Mouse (Mus musculus): ENCODE results near the gene Fbxo46.
"Not testable (repeated sequence)": the region's sequence is repeated elsewhere in the genome, so short reads cannot be mapped to it uniquely, and the experiment has no call there.

Fbxo46 gene

DNA sequence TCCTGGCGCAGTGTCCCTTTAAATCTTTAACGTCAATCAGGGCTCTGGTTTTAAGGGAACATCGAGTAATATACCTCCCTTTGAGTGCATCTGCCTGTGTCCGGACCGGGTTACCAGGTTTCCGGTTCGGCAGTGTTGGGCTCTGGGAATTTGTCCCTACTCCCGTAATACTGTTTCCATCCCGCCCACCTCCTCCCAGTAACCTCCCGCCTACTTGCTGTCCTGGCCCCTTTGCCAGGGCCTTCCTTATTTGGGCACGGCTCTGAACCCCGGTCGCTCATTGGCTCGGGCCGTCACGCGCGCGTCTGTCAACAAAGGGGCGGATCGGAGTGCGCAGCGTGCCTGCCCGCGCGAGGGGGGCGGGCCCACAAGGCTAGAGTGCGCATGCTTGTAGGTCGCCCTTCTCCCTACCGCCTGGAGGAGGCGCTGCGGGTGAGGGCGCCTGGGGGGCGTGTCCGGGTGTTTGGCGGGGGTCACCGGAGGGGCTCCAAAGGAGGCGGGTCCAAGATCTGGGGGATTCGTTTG, 11.7 kb downstream of the Fbxo46 start:
- in situ Hi-C loops (cut with MseI, MboI): no loop called here

DNA sequence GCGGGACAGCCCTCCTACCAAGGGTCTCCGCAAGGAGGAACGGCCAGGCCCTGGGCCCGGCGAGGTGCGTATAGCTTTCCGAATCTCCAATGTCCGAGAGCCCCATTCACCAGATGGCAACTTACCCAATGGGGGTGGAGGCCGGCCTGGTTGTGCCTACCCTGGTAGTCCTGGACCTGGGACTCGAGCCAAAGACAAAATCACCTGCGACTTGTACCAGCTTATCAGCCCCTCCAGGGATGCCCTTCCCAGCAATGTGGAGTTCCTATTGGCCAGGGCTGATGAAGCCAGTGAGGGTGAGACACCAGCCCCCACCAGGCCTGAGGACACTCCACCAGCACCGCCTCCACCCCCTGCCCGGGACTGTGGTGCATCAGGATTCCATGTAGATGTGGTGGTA, 16.5 kb downstream of the Fbxo46 start:
- in situ Hi-C loops (cut with MseI, MboI): no loop called here

DNA sequence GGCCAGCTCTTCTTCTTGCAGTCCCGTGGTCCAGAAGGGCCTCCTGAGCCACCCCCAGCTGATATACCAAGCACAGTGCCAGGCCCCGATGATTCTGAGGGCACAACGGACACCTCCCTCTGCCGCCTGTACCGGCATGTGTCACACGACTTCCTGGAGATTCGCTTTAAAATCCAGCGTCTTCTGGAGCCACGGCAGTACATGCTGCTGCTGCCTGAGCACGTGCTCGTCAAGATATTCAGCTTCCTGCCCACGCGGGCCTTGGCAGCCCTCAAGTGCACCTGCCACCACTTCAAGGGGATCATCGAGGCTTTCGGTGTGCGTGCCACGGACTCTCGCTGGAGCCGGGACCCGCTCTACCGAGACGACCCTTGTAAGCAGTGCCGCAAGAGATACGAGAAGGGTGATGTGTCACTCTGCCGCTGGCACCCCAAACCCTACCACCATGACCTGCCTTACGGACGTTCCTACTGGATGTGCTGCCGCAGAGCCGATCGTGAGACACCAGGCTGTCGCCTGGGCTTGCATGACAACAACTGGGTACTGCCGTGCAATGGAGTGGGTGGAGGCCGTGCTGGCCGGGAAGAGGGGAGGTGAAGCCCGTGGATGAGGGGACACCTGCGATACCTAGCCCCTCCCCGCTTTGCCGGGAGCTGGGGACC, 17.1 kb downstream of the Fbxo46 start:
- in situ Hi-C loops (cut with MseI, MboI): no loop called here

DNA sequence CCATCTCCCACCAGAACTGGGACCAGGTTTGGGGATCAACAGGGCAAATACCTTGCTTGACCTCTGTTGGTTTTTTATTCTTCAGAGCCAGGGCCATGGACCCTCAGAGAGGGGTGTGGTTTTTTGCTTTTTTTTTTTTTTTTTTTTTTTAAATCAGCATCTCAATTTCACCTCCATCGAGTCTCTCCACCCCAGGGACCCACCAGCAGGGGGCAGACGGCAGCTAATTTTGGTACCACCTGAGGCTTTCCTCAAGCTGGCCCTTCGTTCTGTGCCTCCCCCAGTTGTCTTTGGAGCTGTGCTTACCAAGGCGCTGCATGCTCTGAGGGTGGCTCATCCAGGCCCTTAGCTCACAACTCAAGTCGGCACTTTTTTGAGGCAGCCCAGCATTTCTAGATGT, 17.7 kb downstream of the Fbxo46 start:
- in situ Hi-C loops (cut with MseI, MboI): no loop called here

DNA sequence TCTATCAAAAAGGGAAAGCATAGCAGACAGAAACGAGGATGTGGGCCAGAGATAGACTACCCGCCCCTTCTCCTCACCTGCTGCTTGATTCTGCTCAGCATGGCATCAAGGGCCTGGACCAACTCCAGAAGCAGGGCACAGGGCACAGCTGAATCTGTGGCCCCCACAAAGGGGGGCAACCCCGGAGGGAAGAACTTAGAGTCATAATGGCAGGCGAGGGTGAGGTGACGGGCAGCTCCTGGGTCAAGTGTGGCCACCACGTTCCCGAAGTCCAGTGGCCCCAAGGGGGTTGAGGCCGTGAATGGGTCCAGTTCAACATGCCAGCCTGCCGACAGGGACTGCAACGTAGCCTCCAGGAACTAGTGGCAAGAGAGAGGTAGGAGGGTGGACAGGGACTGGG, 27.1 kb downstream of the Fbxo46 start:
- in situ Hi-C loops (cut with MseI, MboI): no loop called here

DNA sequence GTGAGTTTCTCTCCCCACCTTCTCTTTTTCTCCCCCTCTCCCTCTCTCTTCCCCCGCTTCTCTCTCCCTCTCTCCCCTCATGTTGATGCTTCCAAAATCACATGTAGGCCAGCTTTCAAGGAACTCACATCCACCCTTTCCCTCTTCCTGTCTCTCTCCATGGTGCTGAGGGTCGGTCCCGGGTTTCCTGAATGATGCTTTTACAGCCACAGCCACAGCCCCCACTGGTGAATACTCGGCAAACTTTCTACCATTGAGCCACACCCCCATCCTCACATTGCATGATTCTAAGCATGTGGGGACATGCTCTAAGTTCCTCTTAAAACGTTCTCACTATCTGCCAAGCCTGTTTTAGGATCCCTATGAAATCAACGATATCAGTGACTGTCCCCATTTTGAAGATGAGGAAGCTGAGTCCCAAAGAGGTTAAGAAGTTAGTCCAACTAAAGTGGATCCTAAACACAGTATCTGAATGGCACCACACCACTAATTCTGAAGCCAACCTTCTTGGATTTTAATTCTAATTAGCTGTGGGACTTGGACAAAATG, 27.9 kb downstream of the Fbxo46 start:
- in situ Hi-C loops (cut with MseI, MboI): no loop called here

DNA sequence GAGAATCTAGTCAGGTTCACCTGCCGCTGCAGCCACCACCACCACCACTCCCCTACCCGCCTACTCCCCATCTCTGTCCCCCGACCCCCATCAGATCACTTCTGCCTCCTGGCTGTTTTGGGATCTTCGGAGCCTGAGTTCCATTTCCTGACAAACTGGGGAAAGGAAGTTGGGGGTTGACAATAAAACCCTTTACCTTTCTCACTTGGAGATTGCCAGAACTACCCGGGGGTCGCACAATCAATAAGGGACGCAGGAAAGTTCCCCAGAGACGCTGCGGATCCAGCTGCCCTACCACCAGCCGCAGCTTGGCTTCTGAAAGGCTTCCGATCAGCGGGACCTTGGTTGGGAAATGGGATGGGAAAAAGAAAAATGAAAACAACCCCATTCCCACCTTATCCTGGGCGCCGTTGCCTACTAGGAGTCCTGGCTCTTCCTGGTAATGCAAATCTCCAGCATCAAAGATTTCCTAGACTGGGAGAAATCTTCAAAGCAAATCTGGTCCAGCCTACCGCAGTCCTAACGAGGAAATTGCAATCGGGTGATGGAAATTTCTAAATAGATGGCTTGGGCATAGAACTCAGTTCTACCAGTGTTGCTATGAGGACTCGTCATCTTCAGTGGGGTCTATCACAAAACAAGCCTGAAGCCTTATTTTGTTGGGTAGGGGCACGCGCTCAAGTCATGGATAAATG, 28.7 kb downstream of the Fbxo46 start:
- in situ Hi-C loops (cut with MseI, MboI): no loop called here

DNA sequence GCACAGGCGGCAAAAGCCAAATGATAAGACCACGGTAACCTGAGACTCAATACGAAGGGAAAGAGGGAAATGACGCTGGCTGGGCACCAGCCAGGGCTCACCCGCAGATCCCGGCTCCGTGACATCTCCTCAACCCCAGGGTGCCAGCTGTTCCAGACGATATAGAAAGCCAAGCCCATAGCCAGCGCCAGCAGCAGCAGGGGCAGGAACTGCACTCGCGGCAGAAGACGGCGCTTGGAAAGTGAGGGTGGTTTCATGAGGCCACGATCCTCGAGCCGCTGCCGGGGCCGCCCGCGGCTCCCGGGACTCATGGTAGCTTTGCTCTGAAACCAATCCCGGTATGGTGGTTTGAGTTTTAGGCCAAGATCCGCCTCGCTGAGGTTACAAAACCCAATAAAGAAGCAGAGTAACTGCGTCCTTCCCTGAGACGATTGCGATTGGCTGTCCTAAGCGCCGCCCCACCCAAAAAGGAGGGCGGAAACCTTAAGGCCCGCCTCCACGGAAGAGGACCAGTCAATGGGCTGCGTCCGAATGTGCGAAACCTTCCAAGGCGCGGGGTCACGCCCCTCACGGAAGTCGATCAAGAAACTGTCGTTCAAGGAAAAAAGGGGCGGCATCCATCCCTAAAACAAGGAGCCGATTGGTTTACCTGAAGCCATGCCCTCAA, 29.3 kb downstream of the Fbxo46 start, which contains the start of gene Qpctl:
Qpctl (minus strand) TSS at position 417 of the 667 bp plus-strand sequence.
- in situ Hi-C loops (cut with MseI, MboI): no loop called here

DNA sequence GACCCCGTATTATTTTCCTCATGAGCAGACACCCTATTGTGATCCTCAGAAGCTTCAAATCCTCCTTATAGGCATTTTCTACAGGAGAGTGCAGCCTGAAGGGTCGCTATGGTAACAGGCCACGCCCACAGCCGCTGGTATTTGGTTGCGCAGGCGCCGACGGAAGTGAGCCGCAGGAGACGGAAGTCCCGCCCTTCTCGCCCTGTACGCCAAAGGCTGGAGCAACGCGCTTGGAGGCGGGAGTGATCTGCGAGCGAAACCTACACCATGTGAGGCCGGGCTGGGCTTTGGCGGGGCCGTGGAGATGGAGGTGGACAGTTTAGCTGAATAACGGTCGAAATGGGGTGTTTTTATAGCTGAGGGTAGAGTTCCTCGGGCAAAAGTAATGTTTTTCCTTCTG, 30.0 kb downstream of the Fbxo46 start, which contains the start of gene Snrpd2:
Snrpd2 (plus strand) TSS at position 97 of the 400 bp plus-strand sequence.
- in situ Hi-C loops (cut with MseI, MboI): no loop called here

DNA sequence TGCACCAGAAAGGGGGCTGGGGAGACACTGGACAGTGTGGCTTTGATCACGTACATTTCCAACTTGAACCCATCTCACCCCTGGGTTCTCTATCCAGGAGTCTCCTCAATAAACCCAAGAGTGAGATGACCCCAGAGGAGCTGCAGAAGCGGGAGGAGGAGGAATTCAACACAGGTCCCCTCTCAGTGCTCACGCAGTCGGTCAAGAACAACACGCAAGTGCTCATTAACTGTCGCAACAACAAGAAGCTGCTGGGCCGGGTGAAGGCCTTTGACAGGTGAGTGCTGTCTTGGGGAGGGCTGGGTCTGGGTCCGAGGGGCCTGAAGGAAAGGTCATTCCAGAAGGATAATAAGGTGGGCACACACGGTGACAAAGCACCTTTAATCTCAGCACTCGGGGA, 31.5 kb downstream of the Fbxo46 start:
- in situ Hi-C loops (cut with MseI, MboI): not testable (repeated sequence)

DNA sequence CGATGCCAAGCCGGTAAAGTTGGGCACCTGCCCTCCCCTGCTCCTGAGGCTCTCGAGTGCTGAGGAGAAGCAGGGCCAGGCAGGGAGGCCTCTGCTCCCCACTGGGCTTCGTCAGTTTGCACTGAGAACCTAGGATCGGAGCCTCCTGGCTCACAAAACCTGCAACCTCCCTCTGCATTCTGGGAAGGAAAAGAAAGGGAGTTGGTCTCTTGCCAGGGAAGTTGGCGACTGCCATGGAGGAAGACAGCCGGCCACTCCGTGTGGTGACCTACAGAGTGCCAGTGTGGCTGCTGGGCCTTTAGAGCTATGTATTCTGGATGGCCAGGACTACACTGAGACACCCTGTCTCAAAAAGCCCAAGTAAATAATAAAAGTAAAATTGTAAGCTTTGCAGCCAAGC, 35.1 kb downstream of the Fbxo46 start:
- in situ Hi-C loops (cut with MseI, MboI): no loop called here

DNA sequence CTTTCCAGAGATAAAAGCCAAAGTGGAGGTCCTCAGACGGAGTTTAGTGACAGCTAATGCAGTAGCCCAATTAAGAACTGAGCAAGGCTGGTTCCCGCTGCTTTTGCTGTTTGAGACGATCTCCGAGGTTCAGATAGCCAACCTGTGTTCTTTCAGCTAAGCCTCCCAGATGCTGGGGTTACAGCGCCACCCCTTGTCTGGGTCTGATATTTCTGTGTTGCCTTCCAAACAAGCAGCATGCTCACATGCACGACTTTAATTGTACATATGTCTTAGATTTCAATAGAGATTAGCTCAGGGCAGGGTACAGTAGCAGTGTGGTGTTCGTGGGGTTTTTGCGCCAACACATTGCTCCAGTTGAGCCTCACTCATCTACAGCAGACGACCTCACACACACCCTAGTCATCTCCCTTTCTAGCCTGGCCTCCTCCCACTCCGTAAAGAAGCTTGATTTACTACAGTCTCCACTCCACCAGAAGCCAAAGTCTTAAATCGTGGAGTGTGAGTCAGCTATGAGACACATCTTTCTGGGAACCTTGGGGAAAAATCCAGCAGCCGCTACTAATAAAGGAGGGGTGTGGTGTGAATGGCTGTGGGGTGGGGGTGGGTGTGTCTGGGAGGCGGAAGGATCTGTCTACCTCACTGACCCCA, 36.3 kb downstream of the Fbxo46 start:
- in situ Hi-C loops (cut with MseI, MboI): no loop called here

DNA sequence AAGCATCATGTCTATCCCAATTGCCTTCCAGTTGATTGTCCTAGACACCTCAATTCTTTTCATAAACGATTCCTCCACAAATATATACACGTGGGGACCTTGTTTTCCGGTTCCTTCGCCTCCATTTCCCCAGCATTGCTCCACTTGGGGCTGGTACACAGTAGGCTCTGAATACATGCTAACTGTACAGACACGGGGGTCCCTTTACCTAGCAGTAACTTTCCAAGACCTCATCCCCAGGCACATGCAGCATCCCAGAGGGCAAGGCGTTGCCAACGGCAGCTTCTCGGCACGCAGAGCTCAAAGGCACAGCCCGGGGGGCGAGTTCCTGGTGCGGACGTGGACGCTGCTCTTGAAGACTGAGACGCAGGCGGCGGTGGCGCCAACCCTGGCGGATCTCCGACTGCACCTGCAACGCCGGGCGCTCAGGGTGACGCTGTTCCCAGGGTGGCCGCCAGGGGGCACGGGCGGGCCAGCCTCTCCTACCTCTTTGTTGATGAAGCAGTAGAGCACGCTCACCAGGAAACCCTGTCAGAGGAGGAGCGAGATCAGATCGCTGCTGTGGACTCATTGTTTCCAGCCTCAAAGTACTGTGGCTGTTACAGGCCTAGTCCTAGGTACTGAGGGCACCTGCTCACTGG, 37.6 kb downstream of the Fbxo46 start:
- in situ Hi-C loops (cut with MseI, MboI): no loop called here

DNA sequence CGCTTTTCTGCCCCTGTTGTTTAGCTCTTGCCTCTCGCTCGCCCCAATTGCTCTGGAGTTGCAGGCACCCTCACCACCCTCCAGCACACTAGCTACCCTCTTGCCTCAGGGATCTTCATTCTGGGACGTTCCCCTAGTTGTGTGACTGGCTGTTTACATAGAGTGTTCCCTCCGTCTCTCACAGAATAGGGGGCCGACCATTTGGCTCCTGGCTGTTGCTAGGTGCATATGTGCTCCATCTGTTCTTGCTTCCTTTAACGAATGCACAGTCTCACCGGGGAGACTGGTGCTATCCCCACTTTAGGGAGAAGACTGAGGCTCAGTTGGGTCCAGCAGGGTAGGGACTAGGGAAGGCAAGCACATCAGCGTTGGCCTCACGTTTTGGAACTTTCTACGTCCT, 38.9 kb downstream of the Fbxo46 start:
- in situ Hi-C loops (cut with MseI, MboI): no loop called here

DNA sequence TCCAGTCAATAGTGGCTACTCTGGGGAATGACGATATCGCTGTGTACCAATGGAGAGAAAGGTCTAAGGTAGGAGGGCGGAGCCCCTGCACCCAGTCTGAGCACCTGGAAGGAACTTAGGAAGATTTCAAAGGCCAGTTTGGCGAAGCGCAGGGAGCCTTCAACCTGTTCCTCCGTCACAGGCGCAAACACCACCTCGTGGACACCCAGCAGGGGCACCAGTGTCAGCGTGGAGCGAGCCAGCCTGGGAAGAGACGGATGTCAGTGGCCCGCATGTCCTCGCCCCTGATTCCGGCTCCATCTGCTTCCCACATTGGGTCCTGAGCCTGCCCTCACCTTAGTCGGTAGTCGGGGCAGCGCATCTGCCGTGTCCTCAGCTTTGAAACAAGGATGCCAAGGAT, 39.8 kb downstream of the Fbxo46 start:
- in situ Hi-C loops (cut with MseI, MboI): no loop called here

DNA sequence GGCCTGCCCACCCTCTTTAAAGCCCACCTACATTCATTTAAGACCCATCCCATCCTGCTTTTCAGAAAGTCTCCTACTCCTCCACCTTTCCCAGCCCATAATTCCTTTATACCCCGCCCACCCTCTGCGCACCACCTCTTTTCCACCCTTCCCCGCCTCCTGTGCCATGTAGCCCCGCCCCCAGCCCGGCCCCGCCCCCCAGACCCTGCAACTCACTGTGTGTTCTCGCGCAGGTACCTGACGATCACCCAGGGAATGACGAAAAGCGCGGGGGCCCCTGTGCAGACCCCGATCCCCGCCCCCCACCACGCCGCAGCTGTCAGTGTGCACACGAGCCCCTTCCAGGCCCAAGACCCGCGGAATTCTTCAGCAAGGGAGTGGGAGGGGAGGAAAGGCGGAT, 40.5 kb downstream of the Fbxo46 start:
- in situ Hi-C loops (cut with MseI, MboI): no loop called here

DNA sequence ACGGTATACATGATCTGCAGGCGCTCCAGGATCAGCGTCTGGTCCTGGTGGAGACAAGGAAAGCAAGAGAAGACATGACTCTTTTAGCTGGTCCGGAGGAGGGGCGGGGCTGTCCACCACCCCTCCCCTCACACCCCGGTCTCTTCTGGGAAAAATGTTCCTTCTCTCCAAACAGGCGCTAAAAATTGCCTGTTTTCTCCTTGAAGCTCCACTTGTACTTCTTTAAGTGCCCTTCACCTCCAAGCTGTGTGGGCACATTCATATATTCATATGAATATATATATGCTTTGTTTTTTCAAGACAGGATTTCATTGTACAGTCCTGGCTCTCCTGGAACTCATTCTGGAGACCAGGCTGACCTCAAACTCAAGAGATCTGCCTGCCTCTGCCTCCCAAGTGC, 43.3 kb downstream of the Fbxo46 start:
- in situ Hi-C loops (cut with MseI, MboI): no loop called here

DNA sequence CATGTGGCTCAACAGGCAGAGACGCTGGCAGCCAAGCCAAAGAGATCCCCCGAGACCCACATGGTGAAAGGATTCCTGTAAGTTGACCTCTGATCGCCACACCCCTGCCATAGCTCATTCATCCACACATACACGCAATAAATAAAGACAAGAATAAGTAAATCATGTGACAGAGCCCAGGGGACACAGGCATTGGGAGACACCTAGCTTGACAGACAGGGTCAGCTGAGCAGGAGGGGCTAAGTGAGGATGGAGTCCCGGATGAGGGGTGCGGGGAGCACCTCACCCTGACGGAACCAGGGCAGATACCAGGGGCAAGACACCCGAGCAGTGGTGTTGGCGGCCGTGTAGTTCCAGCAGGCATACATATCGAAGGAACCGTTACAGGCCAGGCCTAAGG, 44.1 kb downstream of the Fbxo46 start:
- in situ Hi-C loops (cut with MseI, MboI): no loop called here

DNA sequence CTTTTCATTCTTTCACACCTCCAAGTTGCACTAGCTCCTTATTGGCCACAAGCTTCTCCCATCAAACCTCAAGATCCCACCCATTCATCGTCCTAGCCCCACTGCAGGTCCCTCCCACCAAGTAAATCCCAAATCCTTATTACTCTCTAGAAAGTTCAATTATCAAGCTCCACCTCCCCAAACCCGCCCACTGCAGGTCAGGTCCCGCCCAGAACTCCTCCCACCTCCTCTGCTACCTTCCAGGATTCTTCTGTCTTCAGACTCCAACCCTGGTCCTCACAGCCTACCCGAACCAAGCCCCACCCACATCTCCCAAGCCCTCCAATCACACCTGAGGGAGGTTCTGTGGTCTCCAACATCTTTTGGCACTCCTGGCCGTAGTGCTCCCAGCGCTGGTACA, 44.5 kb downstream of the Fbxo46 start:
- in situ Hi-C loops (cut with MseI, MboI): no loop called here

DNA sequence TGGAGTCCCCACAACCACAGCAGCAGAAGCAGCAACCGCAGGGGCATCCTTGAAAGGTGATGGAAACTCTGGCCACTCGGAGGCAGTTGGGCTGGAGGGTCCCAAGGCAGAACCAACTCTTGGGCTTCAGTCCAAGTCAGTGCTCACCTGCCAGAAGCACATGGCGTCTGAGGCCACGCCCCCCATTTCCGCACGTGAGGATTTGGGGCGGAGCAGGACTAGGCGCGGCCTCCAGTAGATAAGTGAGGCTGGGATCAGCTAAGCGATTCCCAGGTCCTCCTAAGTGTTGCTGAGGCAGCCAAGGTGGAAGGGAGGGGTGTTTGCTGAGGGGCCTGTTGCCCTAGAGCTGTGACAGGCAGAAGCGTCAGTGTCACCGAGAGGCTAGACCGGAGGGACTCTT, 45.3 kb downstream of the Fbxo46 start:
- in situ Hi-C loops (cut with MseI, MboI): no loop called here

DNA sequence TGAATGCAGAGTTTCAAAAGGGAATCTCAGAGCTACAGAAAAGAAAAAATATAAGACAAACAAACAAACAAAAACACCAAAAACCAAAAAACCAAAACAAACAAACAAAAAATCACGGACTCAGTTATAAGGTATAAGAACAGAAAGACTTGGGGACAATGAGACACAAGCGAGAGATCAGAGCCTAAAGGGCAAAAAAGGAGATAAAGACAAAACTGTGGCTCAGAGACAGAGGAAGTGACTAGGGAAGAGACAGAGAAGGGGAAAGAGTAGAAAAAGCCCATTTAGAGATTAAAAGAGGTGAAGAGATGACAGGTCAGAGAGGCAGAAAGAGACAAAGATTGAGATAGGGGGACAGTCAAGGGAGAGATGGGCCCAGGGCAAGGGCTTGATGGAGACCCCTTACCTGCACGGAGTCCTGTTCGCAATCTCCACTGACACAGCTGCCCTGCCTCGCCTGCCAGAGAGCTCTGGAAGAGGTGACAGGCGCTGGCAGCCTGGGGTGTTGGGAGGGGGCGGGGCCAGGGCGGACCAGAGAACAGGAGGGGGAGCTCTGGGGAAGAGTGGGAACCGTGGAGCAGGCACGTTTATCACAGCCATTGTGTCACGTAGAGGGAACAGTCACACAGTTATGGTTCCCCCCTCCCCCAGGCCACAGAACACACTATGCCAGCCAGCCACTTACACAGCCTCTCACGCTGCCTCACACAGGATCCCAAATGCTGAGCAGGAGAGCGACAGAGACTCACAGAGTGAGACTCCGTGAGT, 46.2 kb downstream of the Fbxo46 start, which contains the start of gene Gipr:
Gipr (minus strand) TSS at position 472 of the 768 bp plus-strand sequence.
- in situ Hi-C loops (cut with MseI, MboI): no loop called here

All from mouse trophoblast stem cell (cell line).